Mouse (Mus musculus): ENCODE measurements around the gene Gm3676. TPM values are rescaled to one million over a fixed set of nuclear protein-coding genes. Genes with fewer than 3 reads are reported as not detected.
"Not testable (repeated sequence)": the region's sequence is repeated elsewhere in the genome, so short reads cannot be mapped to it uniquely, and the experiment has no call there.

Gm3676 gene
- polyA plus RNA-seq (2014; fragmentation: Nextera tagmentation; extraction: Ambion mirVana): not detected in 2 replicates

GRCm38 (mm10) chr14:41646387-41646786 lies at the start of gene Gm3676:
Gm3676 (minus strand) TSS chr14:41646487.
- not testable (repeated sequence) for H3K9ac ChIP-seq (ENCODE audit: low read depth, low read length); DNase-seq (ENCODE audit: low spot score); H3K4me2 ChIP-seq (replicated peaks; ENCODE audit: low read depth, low read length); H3K4me3 ChIP-seq (ENCODE audit: low read depth, low read length); ATAC-seq (ENCODE audit: low FRiP score); H3K27ac ChIP-seq (ENCODE audit: low read depth, low read length); H3K36me3 ChIP-seq (ENCODE audit: control insufficient read depth, insufficient read depth, low read length); H3K9me3 ChIP-seq (ENCODE audit: control insufficient read depth, low read length); H3K4me1 ChIP-seq (replicated peaks; ENCODE audit: control insufficient read depth, insufficient read depth, low read length); H3K27me3 ChIP-seq (ENCODE audit: control insufficient read depth, insufficient read depth, low read length)
- no CpG with 5 or more reads among the region's 1 CpGs for WGBS

- not testable (repeated sequence) for H3K27me3 ChIP-seq (ENCODE audit: control insufficient read depth, insufficient read depth, low read length); H3K4me1 ChIP-seq (replicated peaks; ENCODE audit: control insufficient read depth, insufficient read depth, low read length); DNase-seq (ENCODE audit: low spot score); H3K4me2 ChIP-seq (replicated peaks; ENCODE audit: low read depth, low read length); H3K4me3 ChIP-seq (ENCODE audit: low read depth, low read length); H3K9me3 ChIP-seq (ENCODE audit: control insufficient read depth, low read length); ATAC-seq (ENCODE audit: low FRiP score); H3K36me3 ChIP-seq (ENCODE audit: control insufficient read depth, insufficient read depth, low read length); H3K27ac ChIP-seq (ENCODE audit: low read depth, low read length); H3K9ac ChIP-seq (ENCODE audit: low read depth, low read length)
- WGBS: 89% methylated on average over 2 of the region's 2 CpGs
These were observed 1.9 kb upstream of the Gm3676 start for GRCm38 (mm10) chr14:41648176-41648575.

GRCm38 (mm10) chr14:41630144-41630543 lies 16.1 kb downstream of the Gm3676 start:
- not testable (repeated sequence) for H3K9ac ChIP-seq (ENCODE audit: low read depth, low read length); DNase-seq (ENCODE audit: low spot score); ATAC-seq (ENCODE audit: low FRiP score); H3K4me1 ChIP-seq (replicated peaks; ENCODE audit: control insufficient read depth, insufficient read depth, low read length); H3K27ac ChIP-seq (ENCODE audit: low read depth, low read length); H3K27me3 ChIP-seq (ENCODE audit: control insufficient read depth, insufficient read depth, low read length); H3K4me2 ChIP-seq (replicated peaks; ENCODE audit: low read depth, low read length); H3K9me3 ChIP-seq (ENCODE audit: control insufficient read depth, low read length); H3K36me3 ChIP-seq (ENCODE audit: control insufficient read depth, insufficient read depth, low read length); H3K4me3 ChIP-seq (ENCODE audit: low read depth, low read length)
- WGBS: 93% methylated on average over 9 of the region's 11 CpGs

GRCm38 (mm10) chr14:41624512-41624911 lies 21.8 kb downstream of the Gm3676 start, which contains the start of gene Gm3072:
Gm3072 (minus strand) TSS chr14:41624612.
- H3K4me3 ChIP-seq (ENCODE audit: low read depth, low read length); H3K27ac ChIP-seq (ENCODE audit: low read depth, low read length); H3K4me2 ChIP-seq (replicated peaks; ENCODE audit: low read depth, low read length); H3K9me3 ChIP-seq (ENCODE audit: control insufficient read depth, low read length); ATAC-seq (ENCODE audit: low FRiP score); H3K9ac ChIP-seq (ENCODE audit: low read depth, low read length); DNase-seq (ENCODE audit: low spot score); H3K4me1 ChIP-seq (replicated peaks; ENCODE audit: control insufficient read depth, insufficient read depth, low read length); H3K36me3 ChIP-seq (ENCODE audit: control insufficient read depth, insufficient read depth, low read length); H3K27me3 ChIP-seq (ENCODE audit: control insufficient read depth, insufficient read depth, low read length): not testable (repeated sequence)
- WGBS: 85% methylated on average over 1 of the region's 2 CpGs

- H3K27me3 ChIP-seq (ENCODE audit: control insufficient read depth, insufficient read depth, low read length); ATAC-seq (ENCODE audit: low FRiP score); H3K9ac ChIP-seq (ENCODE audit: low read depth, low read length); H3K9me3 ChIP-seq (ENCODE audit: control insufficient read depth, low read length); H3K4me2 ChIP-seq (replicated peaks; ENCODE audit: low read depth, low read length); H3K36me3 ChIP-seq (ENCODE audit: control insufficient read depth, insufficient read depth, low read length); DNase-seq (ENCODE audit: low spot score); H3K4me1 ChIP-seq (replicated peaks; ENCODE audit: control insufficient read depth, insufficient read depth, low read length); H3K4me3 ChIP-seq (ENCODE audit: low read depth, low read length); H3K27ac ChIP-seq (ENCODE audit: low read depth, low read length): not testable (repeated sequence)
- 94% methylated on average over 4 of the region's 5 CpGs for WGBS
These were observed 23.8 kb downstream of the Gm3676 start for GRCm38 (mm10) chr14:41622535-41622934.

GRCm38 (mm10) chr14:41610690-41611089 lies 35.6 kb downstream of the Gm3676 start:
- H3K36me3 ChIP-seq (ENCODE audit: control insufficient read depth, insufficient read depth, low read length); H3K9ac ChIP-seq (ENCODE audit: low read depth, low read length); H3K27ac ChIP-seq (ENCODE audit: low read depth, low read length); H3K4me2 ChIP-seq (replicated peaks; ENCODE audit: low read depth, low read length); H3K9me3 ChIP-seq (ENCODE audit: control insufficient read depth, low read length); ATAC-seq (ENCODE audit: low FRiP score); H3K4me1 ChIP-seq (replicated peaks; ENCODE audit: control insufficient read depth, insufficient read depth, low read length); H3K4me3 ChIP-seq (ENCODE audit: low read depth, low read length); H3K27me3 ChIP-seq (ENCODE audit: control insufficient read depth, insufficient read depth, low read length); DNase-seq (ENCODE audit: low spot score): not testable (repeated sequence)
- WGBS: 86% methylated on average over 1 of the region's 1 CpGs

- H3K4me3 ChIP-seq (ENCODE audit: low read depth, low read length); H3K9ac ChIP-seq (ENCODE audit: low read depth, low read length); DNase-seq (ENCODE audit: low spot score); ATAC-seq (ENCODE audit: low FRiP score); H3K36me3 ChIP-seq (ENCODE audit: control insufficient read depth, insufficient read depth, low read length); H3K4me1 ChIP-seq (replicated peaks; ENCODE audit: control insufficient read depth, insufficient read depth, low read length); H3K27ac ChIP-seq (ENCODE audit: low read depth, low read length); H3K4me2 ChIP-seq (replicated peaks; ENCODE audit: low read depth, low read length); H3K27me3 ChIP-seq (ENCODE audit: control insufficient read depth, insufficient read depth, low read length); H3K9me3 ChIP-seq (ENCODE audit: control insufficient read depth, low read length): not testable (repeated sequence)
- WGBS: 97% methylated on average over 15 of the region's 15 CpGs
These were observed 45.4 kb downstream of the Gm3676 start for GRCm38 (mm10) chr14:41600935-41601334.

Other genes with a start within 250 kb of the Gm3676 start
- not detected in 2 replicates for gene Gm6482, start 238.2 kb downstream of the Gm3676 start, polyA plus RNA-seq (2014; fragmentation: Nextera tagmentation; extraction: Ambion mirVana)
- gene Gm7954, start 193.0 kb downstream of the Gm3676 start, polyA plus RNA-seq (2014; fragmentation: Nextera tagmentation; extraction: Ambion mirVana): not detected in 2 replicates
- gene Gm3486, start 157.0 kb downstream of the Gm3676 start, polyA plus RNA-seq (2014; fragmentation: Nextera tagmentation; extraction: Ambion mirVana): not detected in 2 replicates
- not detected in 2 replicates for gene Gm7970, start 90.9 kb downstream of the Gm3676 start, polyA plus RNA-seq (2014; fragmentation: Nextera tagmentation; extraction: Ambion mirVana)
- gene 1700049E17Rik2, start 73.3 kb downstream of the Gm3676 start, polyA plus RNA-seq (2014; fragmentation: Nextera tagmentation; extraction: Ambion mirVana): not detected in 2 replicates
- gene Gm3072, start 21.9 kb downstream of the Gm3676 start, polyA plus RNA-seq (2014; fragmentation: Nextera tagmentation; extraction: Ambion mirVana): not detected in 2 replicates
- not detected in 2 replicates for gene Gm8068, start 55.4 kb upstream of the Gm3676 start, polyA plus RNA-seq (2014; fragmentation: Nextera tagmentation; extraction: Ambion mirVana)
- gene Gm7929, start 104.1 kb upstream of the Gm3676 start, polyA plus RNA-seq (2014; fragmentation: Nextera tagmentation; extraction: Ambion mirVana): not detected in 2 replicates
- not detected in 2 replicates for gene Gm47189, start 126.0 kb upstream of the Gm3676 start, polyA plus RNA-seq (2014; fragmentation: Nextera tagmentation; extraction: Ambion mirVana)